8 mouse cellular contexts compared by ENCODE assay signal in genomic region chr4:46450020-46450518, GRCm38 (mm10). TPM values are rescaled to one million over a fixed set of nuclear protein-coding genes. Genes with fewer than 3 reads are reported as not detected.
DNase-seq lines count a peak whose midpoint lies in the region; ATAC-seq and TF ChIP-seq lines count a peak whose summit lies in the region.

No protein-coding gene starts in this region.

- WGBS in lung, embryonic 14.5 days: 26% methylated on average over 7 of the region's 7 CpGs
- WGBS in embryonic facial prominence, embryonic 15.5 days: 32% methylated on average over 7 of the region's 7 CpGs
- 28% methylated on average over 7 of the region's 7 CpGs for WGBS in intestine, embryonic 16.5 days
- 24% methylated on average over 7 of the region's 7 CpGs for WGBS in neural tube, embryonic 13.5 days

- H3K4me1 ChIP-seq in lung, embryonic 14.5 days (ENCODE audit: insufficient read depth): peaks cover 16% of the 10 kb centered on the region
- peaks cover 27% of the 10 kb centered on the region for H3K4me1 ChIP-seq in embryonic facial prominence, embryonic 15.5 days
- H3K4me1 ChIP-seq in intestine, embryonic 16.5 days (ENCODE audit: control insufficient read depth, insufficient read depth, low read length): peaks cover 22% of the 10 kb centered on the region
- peaks cover 42% of the 10 kb centered on the region for H3K4me1 ChIP-seq in neural tube, embryonic 13.5 days (replicated peaks)

- peak overlapping the region; percentile 90 for H3K4me3 ChIP-seq in lung, embryonic 14.5 days (ENCODE audit: low read depth, low read length)
- H3K4me3 ChIP-seq in embryonic facial prominence, embryonic 15.5 days (replicated peaks): peak overlapping the region; percentile 79
- H3K4me3 ChIP-seq in intestine, embryonic 16.5 days (ENCODE audit: low read length): peak overlapping the region; percentile 93
- peak overlapping the region; percentile 82 for H3K4me3 ChIP-seq in neural tube, embryonic 13.5 days

- DNase-seq in lung, embryonic 14.5 days: no peak
- no peak for DNase-seq in lung, adult 18-20 months
- DNase-seq in adrenal gland, postnatal 10 days: no peak
- DNase-seq in cerebellum, adult 18-20 months: no peak
- DNase-seq in thymus, postnatal 0 days (ENCODE audit: low spot score): no peak

- peak overlapping the region; percentile 100 for H3K27ac ChIP-seq in lung, embryonic 14.5 days (ENCODE audit: low read depth)
- H3K27ac ChIP-seq in embryonic facial prominence, embryonic 15.5 days (replicated peaks): peak overlapping the region; percentile 99
- peak overlapping the region; percentile 99 for H3K27ac ChIP-seq in intestine, embryonic 16.5 days (ENCODE audit: low read length)
- peak overlapping the region; percentile 97 for H3K27ac ChIP-seq in neural tube, embryonic 13.5 days (replicated peaks)

- H3K9ac ChIP-seq in lung, embryonic 14.5 days: peak overlapping the region; percentile 100
- peak overlapping the region; percentile 24 for H3K9ac ChIP-seq in embryonic facial prominence, embryonic 15.5 days
- peak overlapping the region; percentile 99 for H3K9ac ChIP-seq in intestine, embryonic 16.5 days (ENCODE audit: low read depth, low read length)
- peak overlapping the region; percentile 98 for H3K9ac ChIP-seq in neural tube, embryonic 13.5 days

- H3K9me3 ChIP-seq in lung, embryonic 14.5 days (ENCODE audit: low read depth, low read length): no peaks in the 10 kb centered on the region
- H3K9me3 ChIP-seq in embryonic facial prominence, embryonic 15.5 days (replicated peaks): no peaks in the 10 kb centered on the region
- no peaks in the 10 kb centered on the region for H3K9me3 ChIP-seq in intestine, embryonic 16.5 days (ENCODE audit: control insufficient read depth, low read length)
- no peaks in the 10 kb centered on the region for H3K9me3 ChIP-seq in neural tube, embryonic 13.5 days

- no peak for ATAC-seq in lung, embryonic 14.5 days (ENCODE audit: insufficient read depth)
- no peak for ATAC-seq in embryonic facial prominence, embryonic 15.5 days (ENCODE audit: insufficient number of reproducible peaks, low FRiP score, low TSS enrichment, low read depth)
- no peak for ATAC-seq in intestine, embryonic 16.5 days
- ATAC-seq in neural tube, embryonic 13.5 days (ENCODE audit: low read depth): no peak

- peak overlapping the region; percentile 82 for H3K4me2 ChIP-seq in lung, embryonic 14.5 days
- peak overlapping the region; percentile 63 for H3K4me2 ChIP-seq in embryonic facial prominence, embryonic 15.5 days (replicated peaks)
- peak overlapping the region; percentile 92 for H3K4me2 ChIP-seq in intestine, embryonic 16.5 days (ENCODE audit: low read depth, low read length)
- peak overlapping the region; percentile 81 for H3K4me2 ChIP-seq in neural tube, embryonic 13.5 days

- H3K36me3 ChIP-seq in lung, embryonic 14.5 days (ENCODE audit: insufficient read depth): 0 out of 2 replicates have a peak, but pooled peaks cover under 1% of the 10 kb centered on the region
- H3K36me3 ChIP-seq in embryonic facial prominence, embryonic 15.5 days: no peaks in the 10 kb centered on the region
- no peaks in the 10 kb centered on the region for H3K36me3 ChIP-seq in intestine, embryonic 16.5 days (ENCODE audit: control insufficient read depth, insufficient read depth, low read length)
- H3K36me3 ChIP-seq in neural tube, embryonic 13.5 days: no peaks in the 10 kb centered on the region

- TF ChIP-seq CTCF in lung, embryonic 14.5 days (IDR thresholded peaks at IDR 0.05; ENCODE audit: low read depth): no peak

- no peaks in the 10 kb centered on the region for H3K27me3 ChIP-seq in lung, embryonic 14.5 days (ENCODE audit: insufficient read depth, low read length)
- no peaks in the 10 kb centered on the region for H3K27me3 ChIP-seq in embryonic facial prominence, embryonic 15.5 days
- no peaks in the 10 kb centered on the region for H3K27me3 ChIP-seq in intestine, embryonic 16.5 days (replicated peaks; ENCODE audit: control insufficient read depth, insufficient read depth, low read length)
- H3K27me3 ChIP-seq in neural tube, embryonic 13.5 days: no peaks in the 10 kb centered on the region

RNA-seq across cellular contexts. Expression of gene Anp32b, which starts 0.6 kb away (rescaled TPM):
- polyA plus RNA-seq in lung, embryonic 14.5 days (2014; fragmentation: Nextera tagmentation; extraction: Ambion mirVana): 315 and 330 TPM in 2 replicates
- polyA plus RNA-seq in embryonic facial prominence, embryonic 15.5 days (2015; fragmentation: Nextera tagmentation; extraction: Ambion mirVana): 259 and 284 TPM in 2 replicates
- polyA plus RNA-seq in intestine, embryonic 16.5 days (2015; fragmentation: Nextera tagmentation; extraction: Ambion mirVana): 185 and 206 TPM in 2 replicates
- polyA plus RNA-seq in neural tube, embryonic 13.5 days (2015; fragmentation: Nextera tagmentation; extraction: Ambion mirVana): 89.8 and 95.5 TPM in 2 replicates
- 100 to 1,000 TPM; 136 to 141 TPM for total RNA-seq in adrenal gland, postnatal 10 days (2021)
- 356 and 374 TPM in 2 replicates for polyA plus RNA-seq in thymus, postnatal 0 days (2015; fragmentation: Nextera tagmentation; extraction: Ambion mirVana)

RNA-seq across cellular contexts. Expression of gene Hemgn, which starts 36.8 kb away (rescaled TPM):
- 0.55 and 0.74 TPM in 2 replicates for polyA plus RNA-seq in lung, embryonic 14.5 days (2014; fragmentation: Nextera tagmentation; extraction: Ambion mirVana)
- 0.68 and 1.0 TPM in 2 replicates for polyA plus RNA-seq in embryonic facial prominence, embryonic 15.5 days (2015; fragmentation: Nextera tagmentation; extraction: Ambion mirVana)
- 2.6 and 8.1 TPM in 2 replicates for polyA plus RNA-seq in intestine, embryonic 16.5 days (2015; fragmentation: Nextera tagmentation; extraction: Ambion mirVana)
- 0.37 and 0.60 TPM in 2 replicates for polyA plus RNA-seq in neural tube, embryonic 13.5 days (2015; fragmentation: Nextera tagmentation; extraction: Ambion mirVana)
- 1 to 10 TPM; 3.4 to 6.7 TPM for total RNA-seq in adrenal gland, postnatal 10 days (2021)
- polyA plus RNA-seq in thymus, postnatal 0 days (2015; fragmentation: Nextera tagmentation; extraction: Ambion mirVana): 5.3 and 6.8 TPM in 2 replicates

RNA-seq across cellular contexts. Expression of gene Nans, which starts 39.0 kb away (rescaled TPM):
- 75.8 and 77.9 TPM in 2 replicates for polyA plus RNA-seq in lung, embryonic 14.5 days (2014; fragmentation: Nextera tagmentation; extraction: Ambion mirVana)
- polyA plus RNA-seq in embryonic facial prominence, embryonic 15.5 days (2015; fragmentation: Nextera tagmentation; extraction: Ambion mirVana): 79.8 and 85.1 TPM in 2 replicates
- polyA plus RNA-seq in intestine, embryonic 16.5 days (2015; fragmentation: Nextera tagmentation; extraction: Ambion mirVana): 112 and 120 TPM in 2 replicates
- polyA plus RNA-seq in neural tube, embryonic 13.5 days (2015; fragmentation: Nextera tagmentation; extraction: Ambion mirVana): 70.4 and 72.2 TPM in 2 replicates
- total RNA-seq in adrenal gland, postnatal 10 days (2021): 10 to 100 TPM; 38.3 to 41.0 TPM
- 111 and 114 TPM in 2 replicates for polyA plus RNA-seq in thymus, postnatal 0 days (2015; fragmentation: Nextera tagmentation; extraction: Ambion mirVana)

Comparison
In these comparisons a context has a peak if more than half of its experiments do, and no peak if none do; other contexts are left out.
1. H3K9ac ChIP-seq: peak in every context shown above with its lines; median percentile 100 in lung, embryonic 14.5 days; 99 in intestine, embryonic 16.5 days; 98 in neural tube, embryonic 13.5 days; 24 in embryonic facial prominence, embryonic 15.5 days.